Mouse (Mus musculus): ENCODE measurements around the gene Slc31a1. TPM values are rescaled to one million over a fixed set of nuclear protein-coding genes. Genes with fewer than 3 reads are reported as not detected.

Gene Slc31a1
- total and polyA plus RNA-seq, 3 experiments: 20.6 to 46.5 (median 37.5) TPM

- Histone ChIP-seq H3K36me3 (ENCODE audit: control insufficient read depth in 1 of 2, insufficient read depth in 2 of 2, low read length in 2 of 2) (peaks cover 0 to 35% of the 10 kb centered on the region in 2 experiments; a peak in 3 of 4 replicates), H3K79me2 (ENCODE audit: control insufficient read depth, insufficient read depth, low read length, poor library complexity) (peaks cover 11% of the 10 kb centered on the region), H3K4me1 (ENCODE audit: control insufficient read depth in 1 of 2, insufficient read depth in 2 of 2, low read length in 2 of 2) (peaks cover 19 to 20% of the 10 kb centered on the region in 2 experiments), H3K9me3 (replicated peaks; ENCODE audit: insufficient read depth, low read length) (no peaks in the 10 kb centered on the region), H3K27ac (ENCODE audit: control insufficient read depth, low read depth, low read length) (no peak overlapping the region), H3K27me3 (ENCODE audit: control insufficient read depth in 1 of 2, insufficient read depth in 2 of 2, low read length in 2 of 2) (no peaks in the 10 kb centered on the region), H3K9ac (ENCODE audit: control insufficient read depth, low read depth, low read length, poor library complexity, severe bottlenecking) (no peak overlapping the region), H3K4me3 (ENCODE audit: control insufficient read depth in 1 of 2, insufficient read depth in 1 of 2, low read depth in 2 of 2, low read length in 2 of 2) (no peak overlapping the region)
- no peak for DNase-seq (ENCODE audit: low read depth, low spot score)
- TF ChIP-seq CTCF (IDR thresholded peaks at IDR 0.05 in 2 of 3, conservative IDR thresholded peaks at IDR 0.05 in 1 of 3; ENCODE audit: control insufficient read depth in 1 of 3, insufficient read depth in 1 of 3, low read depth in 2 of 3, low read length in 3 of 3, poor library complexity in 1 of 3, severe bottlenecking in 1 of 3) (no peak), E2F4 (IDR thresholded peaks at IDR 0.05; ENCODE audit: borderline replicate concordance, low read depth, low read length) (no peak), SMC3 (IDR thresholded peaks at IDR 0.05; ENCODE audit: low read depth, low read length) (no peak)
Measured at GRCm38 (mm10) chr4:62372818-62373520, 12.4 kb downstream of the Slc31a1 start.

GRCm38 (mm10) chr4:62373668-62374067 is 13.1 kb downstream of the Slc31a1 start:
- H3K4me3 ChIP-seq (ENCODE audit: control insufficient read depth in 1 of 2, insufficient read depth in 1 of 2, low read depth in 2 of 2, low read length in 2 of 2): no peak overlapping the region
- H3K4me1 ChIP-seq (ENCODE audit: control insufficient read depth in 1 of 2, insufficient read depth in 2 of 2, low read length in 2 of 2): peaks cover 18 to 20% of the 10 kb centered on the region in 2 experiments
- H3K27me3 ChIP-seq (ENCODE audit: control insufficient read depth in 1 of 2, insufficient read depth in 2 of 2, low read length in 2 of 2): no peaks in the 10 kb centered on the region
- no peaks in the 10 kb centered on the region for H3K9me3 ChIP-seq (replicated peaks; ENCODE audit: insufficient read depth, low read length)
- H3K36me3 ChIP-seq (ENCODE audit: control insufficient read depth in 1 of 2, insufficient read depth in 2 of 2, low read length in 2 of 2): peaks cover 0 to 32% of the 10 kb centered on the region in 2 experiments; a peak in 3 of 4 replicates
- TF ChIP-seq MEF2A (IDR thresholded peaks at IDR 0.05; ENCODE audit: extremely low read depth, insufficient replicate concordance, low read depth, low read length, poor library complexity, severe bottlenecking): no peak
- no peak for TF ChIP-seq KAT2A (conservative IDR thresholded peaks at IDR 0.05; ENCODE audit: low read depth, low read length)
- TF ChIP-seq TAL1 (IDR thresholded peaks at IDR 0.05; ENCODE audit: low read length): no peak
- no peak for TF ChIP-seq HCFC1 (IDR thresholded peaks at IDR 0.05; ENCODE audit: low read depth, low read length)
- no peak for TF ChIP-seq ZKSCAN1 (IDR thresholded peaks at IDR 0.05; ENCODE audit: low read depth, low read length)
- TF ChIP-seq ZNF384 (IDR thresholded peaks at IDR 0.05; ENCODE audit: low read depth, low read length): no peak
- no peak for TF ChIP-seq POLR2A (IDR thresholded peaks at IDR 0.05; ENCODE audit: control insufficient read depth in 1 of 2, insufficient read depth in 1 of 2, low read depth in 1 of 2, low read length in 2 of 2, poor library complexity in 1 of 2)
- H3K27ac ChIP-seq (ENCODE audit: control insufficient read depth, low read depth, low read length): no peak overlapping the region
- H3K79me2 ChIP-seq (ENCODE audit: control insufficient read depth, insufficient read depth, low read length, poor library complexity): peaks cover 11% of the 10 kb centered on the region
- DNase-seq (ENCODE audit: low read depth, low spot score): no peak
- H3K9ac ChIP-seq (ENCODE audit: control insufficient read depth, low read depth, low read length, poor library complexity, severe bottlenecking): no peak overlapping the region

DNA sequence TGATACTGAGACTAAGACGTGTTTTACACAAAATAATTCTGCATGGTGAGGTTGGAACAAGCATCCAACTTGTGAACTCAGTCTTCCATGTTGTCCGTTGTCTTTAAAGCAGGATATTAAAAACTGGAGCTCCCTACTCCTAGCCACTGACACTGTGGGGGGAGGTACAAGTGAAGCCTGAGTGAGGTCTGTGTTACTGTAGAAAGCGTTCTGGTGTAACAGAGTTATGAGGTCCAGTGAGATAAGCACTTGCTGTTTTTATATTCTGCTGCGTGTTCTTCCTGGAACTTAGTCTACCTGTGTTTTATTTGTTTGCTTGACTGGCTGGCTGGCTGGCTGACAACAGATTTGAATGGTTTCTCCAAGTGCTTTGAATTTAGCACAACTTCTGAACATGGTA is 13.8 kb downstream of the Slc31a1 start:
- DNase-seq (ENCODE audit: low read depth, low spot score): no peak
- Histone ChIP-seq H3K9ac (ENCODE audit: control insufficient read depth, low read depth, low read length, poor library complexity, severe bottlenecking) (no peak overlapping the region), H3K4me1 (ENCODE audit: control insufficient read depth in 1 of 2, insufficient read depth in 2 of 2, low read length in 2 of 2) (peaks cover 16 to 18% of the 10 kb centered on the region in 2 experiments), H3K4me3 (ENCODE audit: control insufficient read depth in 1 of 2, insufficient read depth in 1 of 2, low read depth in 2 of 2, low read length in 2 of 2) (no peak overlapping the region), H3K79me2 (ENCODE audit: control insufficient read depth, insufficient read depth, low read length, poor library complexity) (peaks cover 11% of the 10 kb centered on the region), H3K27me3 (ENCODE audit: control insufficient read depth in 1 of 2, insufficient read depth in 2 of 2, low read length in 2 of 2) (no peaks in the 10 kb centered on the region), H3K27ac (ENCODE audit: control insufficient read depth, low read depth, low read length) (no peak overlapping the region), H3K9me3 (replicated peaks; ENCODE audit: insufficient read depth, low read length) (no peaks in the 10 kb centered on the region), H3K36me3 (ENCODE audit: control insufficient read depth in 1 of 2, insufficient read depth in 2 of 2, low read length in 2 of 2) (peaks cover 0 to 26% of the 10 kb centered on the region in 2 experiments; a peak in 3 of 4 replicates)
- no peak for TF ChIP-seq ZKSCAN1 (IDR thresholded peaks at IDR 0.05; ENCODE audit: low read depth, low read length)
- TF ChIP-seq USF2 (IDR thresholded peaks at IDR 0.05; ENCODE audit: borderline replicate concordance in 1 of 2, insufficient read depth in 1 of 2, low read depth in 1 of 2, low read length in 2 of 2): no peak
- TF ChIP-seq TCF12 (IDR thresholded peaks at IDR 0.05; ENCODE audit: low read depth, low read length): no peak
- no peak for TF ChIP-seq JUND (IDR thresholded peaks at IDR 0.05; ENCODE audit: low read depth, low read length)
- no peak for TF ChIP-seq MAX (IDR thresholded peaks at IDR 0.05; ENCODE audit: low read length)
- TF ChIP-seq RAD21 (IDR thresholded peaks at IDR 0.05; ENCODE audit: low read depth, low read length): no peak
- no peak for TF ChIP-seq BHLHE40 (IDR thresholded peaks at IDR 0.05; ENCODE audit: borderline replicate concordance, low read depth, low read length)
- TF ChIP-seq POLR2AphosphoS5 (IDR thresholded peaks at IDR 0.05; ENCODE audit: borderline replicate concordance, low read depth, low read length): no peak
- no peak for TF ChIP-seq SMC3 (IDR thresholded peaks at IDR 0.05; ENCODE audit: low read depth, low read length)
- TF ChIP-seq TBP (IDR thresholded peaks at IDR 0.05; ENCODE audit: low read depth, low read length): no peak
- no peak for TF ChIP-seq ZNF384 (IDR thresholded peaks at IDR 0.05; ENCODE audit: low read depth, low read length)
- no peak for TF ChIP-seq MAZ (IDR thresholded peaks at IDR 0.05; ENCODE audit: low read depth, low read length)
- TF ChIP-seq GABPA (IDR thresholded peaks at IDR 0.05; ENCODE audit: low read depth, low read length): no peak
- no peak for TF ChIP-seq NRF1 (IDR thresholded peaks at IDR 0.05; ENCODE audit: insufficient read depth, low read depth, low read length, poor library complexity, severe bottlenecking)
- no peak for TF ChIP-seq RCOR1 (IDR thresholded peaks at IDR 0.05; ENCODE audit: low read depth, low read length)
- TF ChIP-seq ETS1 (IDR thresholded peaks at IDR 0.05; ENCODE audit: low read depth, low read length): no peak
- TF ChIP-seq UBTF (IDR thresholded peaks at IDR 0.05; ENCODE audit: borderline replicate concordance, insufficient read depth, low read depth, low read length): no peak
